Comparison of ENCODE assay signal across 10 mouse cellular contexts in the genomic region with DNA sequence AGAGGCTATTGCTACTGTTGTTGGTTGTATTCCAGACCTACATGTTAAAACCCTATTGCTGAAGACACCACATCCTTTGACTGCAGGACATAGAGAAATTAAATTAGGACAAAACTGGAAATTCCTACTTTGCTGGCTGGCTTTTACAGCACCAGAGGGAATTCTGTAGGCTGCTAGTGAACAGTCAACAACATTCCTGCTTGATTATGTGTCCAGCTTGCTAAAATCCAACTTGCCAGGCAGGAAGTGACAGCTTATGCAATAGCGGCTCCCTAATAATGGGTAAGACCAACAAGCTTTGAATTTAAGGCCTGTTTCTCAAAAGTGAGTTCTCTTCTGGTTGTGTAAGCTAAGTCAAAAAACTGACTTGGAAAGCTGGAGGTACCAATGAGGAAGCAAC.
DNase-seq lines count a peak whose midpoint lies in the region; ATAC-seq and TF ChIP-seq lines count a peak whose summit lies in the region.
"Had no signal": no experiment of that assay in that cellular context is flagged by ENCODE, and none has a peak within 500 bp of the region (broad histone marks: within the 10 kb centered on the region; RNA-seq: fewer than 3 reads in every experiment).

No protein-coding gene starts in this region.

- H3K4me1 ChIP-seq in lung, embryonic 14.5 days (ENCODE audit: insufficient read depth), result no peaks in the 10 kb centered on the region
- no peaks in the 10 kb centered on the region for H3K4me1 ChIP-seq in forebrain, embryonic 14.5 days (ENCODE audit: control insufficient read depth, insufficient read depth, low read length)

- H3K27me3 ChIP-seq in lung, embryonic 14.5 days (ENCODE audit: insufficient read depth, low read length), result no peaks in the 10 kb centered on the region
- H3K27me3 ChIP-seq in forebrain, embryonic 14.5 days (replicated peaks; ENCODE audit: control insufficient read depth, insufficient read depth, low read length), result no peaks in the 10 kb centered on the region
- H3K27me3 ChIP-seq: limb, embryonic 13.5 days; neural tube, embryonic 15.5 days had no signal

- H3K9ac ChIP-seq in lung, embryonic 14.5 days, result no peak overlapping the region
- H3K9ac ChIP-seq in forebrain, embryonic 14.5 days (ENCODE audit: low read length), result no peak overlapping the region
- H3K9ac ChIP-seq: limb, embryonic 13.5 days; neural tube, embryonic 15.5 days had no signal

- intact Hi-C loops in left cerebral cortex, postnatal 4 days (cut with DNase I), result no loop called here

- no peak overlapping the region for H3K4me2 ChIP-seq in lung, embryonic 14.5 days
- H3K4me2 ChIP-seq in forebrain, embryonic 14.5 days (ENCODE audit: low read length), result no peak overlapping the region
- H3K4me2 ChIP-seq: limb, embryonic 13.5 days; neural tube, embryonic 15.5 days had no signal

- ATAC-seq in lung, embryonic 14.5 days (ENCODE audit: insufficient read depth), result no peak
- ATAC-seq in forebrain, embryonic 14.5 days, result no peak

- DNase-seq in adrenal gland, postnatal 10 days, result peak; percentile 13
- no peak for DNase-seq in adrenal gland, adult 2 months
- peak; percentile 67 for DNase-seq in Muller cell, postnatal 12 days (ENCODE audit: inconsistent ontology term)
- DNase-seq in gastrocnemius, postnatal 25 days, result peak; percentile 70
- peak; percentile 59 for DNase-seq in lung, embryonic 14.5 days
- DNase-seq in forebrain, embryonic 14.5 days (ENCODE audit: low spot score), result no peak
- no peak for DNase-seq in left cerebral cortex, postnatal 4 days
- no peak for DNase-seq in thymus, postnatal 25 days

- TF ChIP-seq CTCF in lung, embryonic 14.5 days (IDR thresholded peaks at IDR 0.05; ENCODE audit: low read depth), result no peak

- no peaks in the 10 kb centered on the region for H3K36me3 ChIP-seq in lung, embryonic 14.5 days (ENCODE audit: insufficient read depth)
- H3K36me3 ChIP-seq in forebrain, embryonic 14.5 days (ENCODE audit: control insufficient read depth, insufficient read depth, low read length), result no peaks in the 10 kb centered on the region
- H3K36me3 ChIP-seq: limb, embryonic 13.5 days; neural tube, embryonic 15.5 days had no signal

- 51% methylated on average over 1 of the region's 1 CpGs for WGBS in lung, embryonic 14.5 days
- 80% methylated on average over 1 of the region's 1 CpGs for WGBS in forebrain, embryonic 14.5 days

- no peaks in the 10 kb centered on the region for H3K9me3 ChIP-seq in lung, embryonic 14.5 days (ENCODE audit: low read depth, low read length)
- H3K9me3 ChIP-seq in forebrain, embryonic 14.5 days (replicated peaks; ENCODE audit: control insufficient read depth, low read length), result no peaks in the 10 kb centered on the region
- H3K9me3 ChIP-seq: limb, embryonic 13.5 days; neural tube, embryonic 15.5 days had no signal

- H3K27ac ChIP-seq in lung, embryonic 14.5 days (ENCODE audit: low read depth), result no peak overlapping the region
- H3K27ac ChIP-seq in forebrain, embryonic 14.5 days (ENCODE audit: low read depth, low read length), result no peak overlapping the region
- H3K27ac ChIP-seq: limb, embryonic 13.5 days; neural tube, embryonic 15.5 days had no signal

- H3K4me3 ChIP-seq in lung, embryonic 14.5 days (ENCODE audit: low read depth, low read length), result no peak overlapping the region
- no peak overlapping the region for H3K4me3 ChIP-seq in forebrain, embryonic 14.5 days (ENCODE audit: low read depth, low read length)
- H3K4me3 ChIP-seq: limb, embryonic 13.5 days; neural tube, embryonic 15.5 days had no signal

Comparison
In these comparisons a context has a peak if more than half of its experiments do, and no peak if none do; other contexts are left out.
1. DNase-seq: peak in adrenal gland, postnatal 10 days (single experiment), Muller cell, postnatal 12 days (single experiment), gastrocnemius, postnatal 25 days (single experiment) and lung, embryonic 14.5 days (single experiment); none in adrenal gland, adult 2 months (single experiment), forebrain, embryonic 14.5 days (single experiment), left cerebral cortex, postnatal 4 days (single experiment) and thymus, postnatal 25 days (single experiment).